Mouse (Mus musculus): ENCODE measurements around the gene Atp13a2.

DNA sequence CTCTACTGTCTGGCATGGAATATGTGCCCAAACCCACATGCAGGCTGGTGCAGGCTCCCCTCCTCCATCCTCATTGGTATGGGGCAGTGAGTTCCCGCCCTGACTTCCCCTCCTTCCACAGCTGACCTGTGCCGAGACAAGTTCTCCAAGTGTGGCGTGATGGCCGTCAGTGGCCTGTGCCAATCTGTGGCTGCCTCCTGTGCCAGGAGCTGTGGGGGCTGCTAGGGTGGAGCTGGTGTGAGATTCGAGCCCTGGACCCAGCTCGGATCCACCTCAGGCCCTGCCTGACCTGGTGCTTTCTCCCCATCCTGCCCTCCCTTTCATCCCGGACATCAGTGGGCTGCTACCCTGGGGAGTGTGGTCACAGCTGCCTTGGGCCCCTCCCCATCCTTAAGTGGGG, 28.7 kb downstream of the Atp13a2 start:
- TF ChIP-seq BHLHE40 (IDR thresholded peaks at IDR 0.05; ENCODE audit: borderline replicate concordance, low read depth, low read length) (no peak), TAL1 (IDR thresholded peaks at IDR 0.05; ENCODE audit: low read length) (no peak)

All from MEL (cell line).